Mouse (Mus musculus): ENCODE measurements around the gene Tgfbr2. TPM values are rescaled to one million over a fixed set of nuclear protein-coding genes. Genes with fewer than 3 reads are reported as not detected.
A peak's percentile ranks its signal among the peaks of the same experiment; 100 is the strongest.

Gene Tgfbr2
- polyA plus RNA-seq, 1 experiment from 2014 or later: 7.2 TPM

DNA sequence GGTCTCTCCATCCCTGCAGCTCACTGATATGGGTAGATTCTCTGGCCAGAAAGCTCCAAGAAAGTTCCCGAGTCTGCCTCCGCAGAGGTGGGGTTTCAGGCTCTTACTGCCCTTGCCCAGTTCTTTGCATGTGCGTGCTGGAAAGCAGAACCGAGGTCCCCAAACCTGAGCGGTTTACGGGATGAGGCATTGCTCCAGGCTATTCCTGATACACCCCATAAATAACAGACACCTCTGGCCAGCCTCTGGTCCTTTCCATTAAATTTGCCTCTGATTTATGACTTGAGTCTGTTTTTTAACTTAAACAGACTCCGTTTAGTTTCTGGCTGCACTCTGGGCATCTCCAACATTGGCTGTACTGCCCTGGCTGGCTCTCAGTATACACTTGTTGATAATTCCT lies 26.4 kb downstream of the Tgfbr2 start:
- no peak overlapping the region for H3K27ac ChIP-seq (replicated peaks)
- H3K4me3 ChIP-seq (replicated peaks): no peak overlapping the region
- no peak for ATAC-seq (ENCODE audit: low FRiP score)
- H3K27me3 ChIP-seq (replicated peaks): no peaks in the 10 kb centered on the region
- H3K9me3 ChIP-seq (replicated peaks): no peaks in the 10 kb centered on the region
- H3K4me1 ChIP-seq: 0 out of 2 replicates have a peak, but pooled peaks cover 9% of the 10 kb centered on the region
- 84% methylated on average over 7 of the region's 7 CpGs for WGBS
- no peaks in the 10 kb centered on the region for H3K36me3 ChIP-seq
- no peak overlapping the region for H3K4me2 ChIP-seq
- no peak overlapping the region for H3K9ac ChIP-seq (replicated peaks)

- no peaks in the 10 kb centered on the region for H3K27me3 ChIP-seq (replicated peaks)
- no peak for ATAC-seq (ENCODE audit: low FRiP score)
- WGBS: 66% methylated on average over 9 of the region's 9 CpGs
Measured at GRCm38 (mm10) chr9:116146235-116146634, 28.9 kb downstream of the Tgfbr2 start.

DNA sequence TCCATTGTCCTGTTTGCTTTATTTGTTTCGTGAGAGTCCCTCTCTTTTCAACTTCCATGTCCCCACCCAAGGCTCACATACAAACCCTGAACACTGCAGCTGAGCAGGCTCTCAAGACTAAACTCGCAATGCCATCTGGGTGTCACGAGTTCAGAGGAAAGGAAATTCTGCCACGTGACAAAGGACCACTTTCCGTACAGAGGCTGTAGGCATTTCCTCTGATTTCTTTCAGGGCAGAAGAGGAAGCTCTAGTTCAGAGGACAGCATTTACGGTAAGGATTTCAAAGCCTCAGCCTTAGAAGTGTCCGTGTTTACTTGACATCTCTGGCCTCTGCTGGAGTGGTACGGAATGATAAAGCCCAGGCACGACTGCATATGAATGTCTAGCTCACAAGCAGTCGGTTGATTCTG lies 29.9 kb downstream of the Tgfbr2 start:
- H3K4me2 ChIP-seq: no peak overlapping the region
- no peak for ATAC-seq (ENCODE audit: low FRiP score)
- H3K27ac ChIP-seq (replicated peaks): no peak overlapping the region
- H3K9ac ChIP-seq (replicated peaks): no peak overlapping the region
- H3K9me3 ChIP-seq (replicated peaks): no peaks in the 10 kb centered on the region
- no peaks in the 10 kb centered on the region for H3K27me3 ChIP-seq (replicated peaks)
- H3K36me3 ChIP-seq: no peaks in the 10 kb centered on the region
- H3K4me3 ChIP-seq (replicated peaks): no peak overlapping the region
- 0 out of 2 replicates have a peak, but pooled peaks cover 3% of the 10 kb centered on the region for H3K4me1 ChIP-seq
- 72% methylated on average over 10 of the region's 10 CpGs for WGBS

More at GRCm38 (mm10) chr9:116146235-116146634, 28.9 kb downstream of the Tgfbr2 start:
- 0 out of 2 replicates have a peak, but pooled peaks cover 6% of the 10 kb centered on the region for H3K4me1 ChIP-seq
- H3K36me3 ChIP-seq: no peaks in the 10 kb centered on the region
- H3K9ac ChIP-seq (replicated peaks): no peak overlapping the region
- H3K27ac ChIP-seq (replicated peaks): peak overlapping the region; percentile 54; the same call in 1 of the 2 replicates
- no peak overlapping the region for H3K4me3 ChIP-seq (replicated peaks)
- no peaks in the 10 kb centered on the region for H3K9me3 ChIP-seq (replicated peaks)
- H3K4me2 ChIP-seq: no peak overlapping the region

- no peak for ATAC-seq (ENCODE audit: low FRiP score)
- no peak overlapping the region for H3K27ac ChIP-seq (replicated peaks)
- WGBS: 95% methylated on average over 6 of the region's 6 CpGs
Measured at GRCm38 (mm10) chr9:116140422-116140821, 34.7 kb downstream of the Tgfbr2 start.

GRCm38 (mm10) chr9:116139549-116139948 lies 35.6 kb downstream of the Tgfbr2 start:
- Histone ChIP-seq H3K9ac (replicated peaks) (no peak overlapping the region), H3K4me1 (peaks cover 9% of the 10 kb centered on the region), H3K4me3 (replicated peaks) (no peak overlapping the region), H3K9me3 (replicated peaks) (no peaks in the 10 kb centered on the region), H3K36me3 (no peaks in the 10 kb centered on the region), H3K27me3 (replicated peaks) (no peaks in the 10 kb centered on the region), H3K4me2 (no peak overlapping the region), H3K27ac (replicated peaks) (no peak overlapping the region)
- ATAC-seq (ENCODE audit: low FRiP score): no peak
- WGBS: 79% methylated on average over 7 of the region's 7 CpGs

More at GRCm38 (mm10) chr9:116140422-116140821, 34.7 kb downstream of the Tgfbr2 start:
- no peaks in the 10 kb centered on the region for H3K36me3 ChIP-seq
- H3K27me3 ChIP-seq (replicated peaks): no peaks in the 10 kb centered on the region
- H3K9me3 ChIP-seq (replicated peaks): no peaks in the 10 kb centered on the region
- H3K4me3 ChIP-seq (replicated peaks): no peak overlapping the region
- H3K4me2 ChIP-seq: no peak overlapping the region
- peaks cover 9% of the 10 kb centered on the region for H3K4me1 ChIP-seq
- H3K9ac ChIP-seq (replicated peaks): no peak overlapping the region

DNA sequence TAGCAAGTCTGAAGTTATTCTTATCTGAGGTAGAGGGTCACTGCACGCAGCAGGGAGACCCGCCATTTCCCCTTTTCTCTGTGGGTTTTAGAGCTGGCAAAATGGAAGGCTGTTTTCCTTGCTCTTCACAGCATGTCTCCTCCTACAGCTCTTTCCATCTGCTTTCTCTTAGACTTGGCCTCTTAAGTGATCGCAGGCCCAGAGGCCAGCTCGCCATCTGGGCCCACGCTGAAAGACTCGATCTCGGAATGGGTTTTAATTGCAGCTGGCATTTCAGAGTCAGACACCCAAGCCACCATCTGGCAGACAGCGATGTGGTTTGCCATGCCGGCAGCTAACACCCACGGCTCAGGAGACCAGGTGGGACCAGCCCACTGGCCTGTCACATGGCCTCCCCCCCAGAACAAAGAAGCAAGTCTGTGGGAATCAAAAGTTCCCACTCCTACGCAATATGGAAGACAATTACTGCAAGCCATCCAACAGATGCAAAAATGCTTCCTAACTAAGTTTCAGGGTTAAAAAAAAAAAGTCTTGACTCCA lies 36.5 kb downstream of the Tgfbr2 start:
- no peaks in the 10 kb centered on the region for H3K27me3 ChIP-seq (replicated peaks)
- no peak for ATAC-seq (ENCODE audit: low FRiP score)
- H3K9ac ChIP-seq (replicated peaks): no peak overlapping the region
- no peak overlapping the region; the same call in 1 of the 2 replicates for H3K27ac ChIP-seq (replicated peaks)
- WGBS: 38% methylated on average over 11 of the region's 11 CpGs
- peaks cover 9% of the 10 kb centered on the region for H3K4me1 ChIP-seq
- H3K4me2 ChIP-seq: no peak overlapping the region
- no peaks in the 10 kb centered on the region for H3K9me3 ChIP-seq (replicated peaks)
- H3K36me3 ChIP-seq: no peaks in the 10 kb centered on the region
- H3K4me3 ChIP-seq (replicated peaks): no peak overlapping the region

DNA sequence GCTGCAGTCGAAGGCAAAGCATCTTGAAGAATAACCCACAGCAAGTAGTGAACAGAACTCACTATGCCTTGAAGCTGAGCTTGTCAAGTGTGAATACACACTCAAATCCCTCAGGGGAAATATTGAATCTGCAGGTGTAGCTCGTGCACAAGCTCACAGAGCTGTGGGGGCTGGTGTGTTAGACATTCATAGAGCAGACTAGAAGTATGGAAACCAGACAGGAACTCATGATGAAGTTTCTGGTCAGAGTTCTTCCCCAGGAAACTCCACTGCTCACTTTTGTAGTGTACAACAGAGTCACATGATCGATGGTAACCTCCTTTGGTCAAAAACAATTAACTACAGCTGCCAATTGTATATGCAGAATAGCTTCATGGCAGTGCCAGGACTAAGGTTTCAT lies 37.5 kb downstream of the Tgfbr2 start:
- WGBS: 76% methylated on average over 3 of the region's 3 CpGs
- Histone ChIP-seq H3K27ac (replicated peaks) (no peak overlapping the region), H3K9ac (replicated peaks) (no peak overlapping the region)

DNA sequence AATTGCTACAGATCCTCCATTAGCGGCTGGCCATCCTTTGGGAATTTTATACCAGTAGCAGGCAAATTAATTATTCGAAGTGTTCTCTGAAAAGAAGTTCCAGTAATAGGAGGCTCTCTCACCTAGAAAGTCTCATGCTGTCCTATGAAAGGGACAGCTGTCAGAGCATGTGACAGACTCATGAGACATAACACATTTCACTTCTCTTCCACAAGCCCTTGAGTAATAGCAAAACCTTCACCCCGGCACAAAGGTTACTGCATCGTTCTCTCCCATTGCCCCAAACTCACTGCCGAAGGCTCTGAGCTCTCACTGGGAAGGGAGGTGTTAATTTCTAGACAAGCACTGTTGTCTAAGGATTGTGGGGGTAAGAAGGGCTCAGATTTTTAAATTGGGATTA lies 38.3 kb downstream of the Tgfbr2 start:
- 68% methylated on average over 5 of the region's 5 CpGs for WGBS
- Histone ChIP-seq H3K27me3 (replicated peaks) (no peaks in the 10 kb centered on the region), H3K9me3 (replicated peaks) (no peaks in the 10 kb centered on the region), H3K4me2 (no peak overlapping the region), H3K4me1 (peaks cover 9% of the 10 kb centered on the region), H3K9ac (replicated peaks) (no peak overlapping the region), H3K36me3 (no peaks in the 10 kb centered on the region), H3K4me3 (replicated peaks) (no peak overlapping the region), H3K27ac (replicated peaks) (no peak overlapping the region)
- no peak for ATAC-seq (ENCODE audit: low FRiP score)

More for the DNA sequence above, 37.5 kb downstream of the Tgfbr2 start:
- no peaks in the 10 kb centered on the region for H3K27me3 ChIP-seq (replicated peaks)
- no peaks in the 10 kb centered on the region for H3K36me3 ChIP-seq
- no peak overlapping the region for H3K4me2 ChIP-seq
- H3K4me1 ChIP-seq: peaks cover 9% of the 10 kb centered on the region
- ATAC-seq (ENCODE audit: low FRiP score): no peak
- no peak overlapping the region for H3K4me3 ChIP-seq (replicated peaks)
- no peaks in the 10 kb centered on the region for H3K9me3 ChIP-seq (replicated peaks)

DNA sequence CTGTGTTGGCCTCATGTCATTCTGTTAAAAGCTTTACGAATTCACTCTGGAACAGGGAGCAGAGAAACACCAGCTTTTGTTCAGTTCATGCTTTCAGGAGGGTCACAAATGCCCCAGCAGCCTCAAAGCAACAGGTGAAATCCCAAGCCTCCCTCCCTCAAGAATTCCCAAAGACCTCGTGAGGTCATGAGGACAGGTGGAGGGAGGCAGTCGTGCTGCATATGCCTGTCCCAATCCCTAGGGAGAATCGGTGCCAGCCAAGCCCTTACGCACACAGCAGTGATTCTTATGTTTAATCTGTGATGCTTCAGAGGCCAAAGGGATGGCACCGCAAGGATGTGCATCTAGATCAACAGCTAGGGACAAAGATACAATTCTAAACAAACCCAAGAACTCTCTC lies 39.0 kb downstream of the Tgfbr2 start:
- Histone ChIP-seq H3K4me2 (no peak overlapping the region), H3K27ac (replicated peaks) (no peak overlapping the region)
- WGBS: 75% methylated on average over 6 of the region's 6 CpGs

GRCm38 (mm10) chr9:116134488-116134887 lies 40.7 kb downstream of the Tgfbr2 start:
- WGBS: 90% methylated on average over 2 of the region's 2 CpGs
- no peak for ATAC-seq (ENCODE audit: low FRiP score)

More for the DNA sequence above, 39.0 kb downstream of the Tgfbr2 start:
- H3K4me1 ChIP-seq: peaks cover 9% of the 10 kb centered on the region
- H3K36me3 ChIP-seq: no peaks in the 10 kb centered on the region
- H3K4me3 ChIP-seq (replicated peaks): no peak overlapping the region
- ATAC-seq (ENCODE audit: low FRiP score): no peak
- no peak overlapping the region for H3K9ac ChIP-seq (replicated peaks)
- no peaks in the 10 kb centered on the region for H3K9me3 ChIP-seq (replicated peaks)
- no peaks in the 10 kb centered on the region for H3K27me3 ChIP-seq (replicated peaks)

DNA sequence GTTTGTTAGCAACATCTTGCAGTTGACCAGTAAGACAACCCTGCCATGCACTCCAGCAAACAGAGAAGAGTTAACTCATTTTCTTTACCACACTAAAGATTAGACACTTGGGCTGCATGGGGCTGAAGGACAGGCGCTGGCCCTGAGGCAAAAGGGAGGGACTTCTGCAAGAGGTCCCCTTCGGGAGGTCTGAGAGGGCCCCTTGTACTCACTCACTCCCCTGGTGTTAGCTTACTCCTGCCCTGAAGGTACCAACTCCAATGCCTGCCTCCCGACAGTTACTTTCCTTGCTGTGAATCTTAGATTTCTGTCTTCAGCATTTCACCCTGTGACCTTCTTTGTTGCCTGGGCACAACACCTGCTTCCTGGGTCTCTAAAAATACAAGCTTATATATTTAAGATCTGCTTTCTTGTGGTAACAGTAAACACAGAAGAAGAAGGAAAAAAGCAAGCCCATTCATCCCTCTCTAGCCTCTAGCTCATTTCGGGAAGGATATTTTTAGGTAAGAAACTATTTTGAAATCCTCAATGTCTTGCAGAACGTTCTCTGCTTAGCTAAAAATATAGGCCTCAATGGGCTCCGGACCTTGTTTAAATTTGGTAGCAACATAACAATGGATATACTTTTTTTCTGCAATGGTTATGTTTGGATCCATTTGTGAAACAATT lies 41.7 kb downstream of the Tgfbr2 start:
- Histone ChIP-seq H3K4me1 (peaks cover 6% of the 10 kb centered on the region; the same call in 1 of the 2 replicates), H3K9me3 (replicated peaks) (no peaks in the 10 kb centered on the region), H3K27me3 (replicated peaks) (no peaks in the 10 kb centered on the region), H3K36me3 (no peaks in the 10 kb centered on the region), H3K4me3 (replicated peaks) (no peak overlapping the region), H3K27ac (replicated peaks) (no peak overlapping the region), H3K9ac (replicated peaks) (no peak overlapping the region), H3K4me2 (no peak overlapping the region)
- 85% methylated on average over 6 of the region's 6 CpGs for WGBS
- no peak for ATAC-seq (ENCODE audit: low FRiP score)

More at GRCm38 (mm10) chr9:116134488-116134887, 40.7 kb downstream of the Tgfbr2 start:
- H3K9ac ChIP-seq (replicated peaks): no peak overlapping the region
- no peak overlapping the region for H3K4me3 ChIP-seq (replicated peaks)
- H3K4me2 ChIP-seq: no peak overlapping the region
- peaks cover 9% of the 10 kb centered on the region for H3K4me1 ChIP-seq
- H3K27me3 ChIP-seq (replicated peaks): no peaks in the 10 kb centered on the region
- no peaks in the 10 kb centered on the region for H3K9me3 ChIP-seq (replicated peaks)
- no peak overlapping the region for H3K27ac ChIP-seq (replicated peaks)
- H3K36me3 ChIP-seq: no peaks in the 10 kb centered on the region

GRCm38 (mm10) chr9:116128886-116129285 lies 46.3 kb downstream of the Tgfbr2 start:
- Histone ChIP-seq H3K4me1 (no peaks in the 10 kb centered on the region), H3K27ac (replicated peaks) (no peak overlapping the region), H3K4me2 (no peak overlapping the region), H3K27me3 (replicated peaks) (no peaks in the 10 kb centered on the region), H3K36me3 (no peaks in the 10 kb centered on the region), H3K9ac (replicated peaks) (no peak overlapping the region), H3K4me3 (replicated peaks) (no peak overlapping the region), H3K9me3 (replicated peaks) (no peaks in the 10 kb centered on the region)
- ATAC-seq (ENCODE audit: low FRiP score): no peak
- WGBS: 64% methylated on average over 3 of the region's 3 CpGs
